Mouse (Mus musculus) cerebellum, adult 2 months (tissue): ENCODE measurements at regions not wholly inside any gene's neighbourhood (a gene's known extent, or its start where the extent isn't known, plus 50 kb on each side); places are given as distances from the start of the nearest gene placed in this dataset.
A peak's percentile ranks its signal among the peaks of the same experiment; 100 is the strongest.

ENCODE experiments used
- DNase-seq, 2 experiments: peaks; one replicate each; pipeline ENCODE4 v3.0.0; 2021
- H3K27ac ChIP-seq: fragments of 200-500 bp; 2 replicates; pipeline ENCODE4 v1.5.1; 2012; ENCODE audit warnings: low read length, control low read depth, inconsistent platforms; ENCODE audit not compliant: insufficient read depth
- H3K27me3 ChIP-seq: fragments of 200-500 bp; 2 replicates; pipeline ENCODE4 v1.6.1; 2012; ENCODE audit warnings: inconsistent platforms, mild to moderate bottlenecking, low read length, moderate library complexity; ENCODE audit not compliant: control insufficient read depth, insufficient read depth
- H3K4me1 ChIP-seq: fragments of 200-500 bp; 2 replicates; pipeline ENCODE4 v1.6.1; 2011; ENCODE audit warnings: low read length; ENCODE audit not compliant: control insufficient read depth, insufficient read depth
- H3K4me3 ChIP-seq: fragments of 200-500 bp; replicated peaks from 2 replicates; pipeline ENCODE3; 2011; ENCODE audit warnings: mild to moderate bottlenecking, low read depth, low read length, control low read depth; ENCODE audit not compliant: insufficient read depth
- CTCF ChIP-seq: fragments of 200-500 bp; IDR thresholded peaks from 2 replicates; pipeline ENCODE4 v1.5.1; 2011; ENCODE audit warnings: low read depth, mild to moderate bottlenecking, control low read depth, low read length, moderate library complexity, borderline replicate concordance; ENCODE audit not compliant: insufficient read depth
- POLR2A ChIP-seq: fragments of 200-500 bp; IDR thresholded peaks from 2 replicates; pipeline ENCODE4 v1.6.1; 2011; ENCODE audit warnings: low read length, control low read depth, borderline replicate concordance; ENCODE audit not compliant: insufficient read depth
- WGBS: fragments of 180-500 bp; shearing (Covaris S2); methylation state at CpG from one replicate; pipeline ENCODE4 v1.1.7; 2018; 5-methylcytosine and 5-hydroxymethylcytosine counted together

DNA sequence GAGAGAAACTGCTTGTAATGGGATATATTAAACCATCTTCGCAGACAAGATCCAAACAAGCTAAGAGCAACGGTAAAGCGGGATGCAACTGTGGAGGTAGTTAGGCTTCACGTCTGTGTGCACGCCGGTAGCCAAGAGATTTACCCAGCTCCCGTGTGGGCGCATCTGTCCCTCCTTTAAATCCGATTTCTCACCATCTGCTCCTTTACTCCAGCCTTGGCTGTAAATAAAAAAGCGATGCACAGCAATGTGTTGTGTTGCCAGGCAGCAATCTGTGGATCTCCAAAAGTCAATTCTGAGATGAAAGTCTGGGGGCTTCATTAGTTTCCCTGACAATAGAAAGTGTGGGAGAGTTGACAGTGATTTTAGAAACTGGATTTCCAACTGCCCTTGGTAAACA is 57.6 kb upstream of the Ralgps2 start:
- TF ChIP-seq POLR2A (no peak), CTCF (no peak)
- no peaks in the 10 kb centered on the region for H3K27me3 ChIP-seq
- H3K4me3 ChIP-seq, result no peak overlapping the region
- H3K4me1 ChIP-seq, result peaks cover 7% of the 10 kb centered on the region; the same call in 1 of the 2 replicates
- H3K27ac ChIP-seq, result no peak overlapping the region
- 13% methylated on average over 10 of the region's 10 CpGs for WGBS
- DNase-seq, result peak in 1 of 2 experiments; percentile 18

DNA sequence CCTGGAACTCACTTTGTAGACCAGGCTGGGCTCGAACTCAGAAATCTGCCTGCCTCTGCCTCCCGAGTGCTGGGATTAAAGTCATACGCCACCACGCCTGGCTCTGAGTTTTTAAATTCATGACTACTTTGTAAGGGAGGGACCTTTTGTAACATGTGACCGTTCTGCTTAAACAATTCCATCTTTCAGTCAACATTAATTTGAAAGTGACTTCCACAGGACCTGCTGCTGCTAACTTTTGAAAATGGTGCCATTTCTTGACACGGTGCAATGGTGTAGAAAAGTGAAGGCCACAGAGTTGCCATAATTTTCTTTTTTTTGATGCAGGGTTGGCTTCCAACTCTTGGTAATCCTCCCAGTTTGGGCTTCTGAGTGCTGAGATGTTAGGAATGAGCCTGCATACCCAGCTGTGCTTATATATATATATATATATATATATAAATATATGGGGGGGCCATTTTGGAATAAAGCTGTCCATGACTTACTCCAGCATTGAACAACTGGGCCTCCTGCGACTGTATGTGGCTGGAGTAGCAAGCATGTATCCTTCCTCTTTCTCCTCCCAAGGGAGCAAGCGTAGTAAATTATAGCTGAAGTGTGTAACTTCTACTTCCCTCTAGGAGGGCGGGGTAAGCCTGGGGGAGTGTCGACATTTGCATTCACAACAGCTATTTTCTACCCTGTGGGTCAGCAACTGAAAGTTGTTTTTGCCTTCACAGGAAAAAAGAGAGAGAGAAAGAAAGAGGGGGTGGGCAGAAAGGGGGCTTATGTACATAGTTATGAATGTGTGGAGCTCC is 56.9 kb upstream of the Ralgps2 start:
- H3K27me3 ChIP-seq, result no peaks in the 10 kb centered on the region
- DNase-seq, result no peak
- WGBS, result 78% methylated on average over 10 of the region's 10 CpGs
- H3K4me1 ChIP-seq, result peaks cover 7% of the 10 kb centered on the region; the same call in 1 of the 2 replicates
- no peak for TF ChIP-seq POLR2A
- TF ChIP-seq CTCF, result no peak
- no peak overlapping the region for H3K27ac ChIP-seq
- no peak overlapping the region for H3K4me3 ChIP-seq

DNA sequence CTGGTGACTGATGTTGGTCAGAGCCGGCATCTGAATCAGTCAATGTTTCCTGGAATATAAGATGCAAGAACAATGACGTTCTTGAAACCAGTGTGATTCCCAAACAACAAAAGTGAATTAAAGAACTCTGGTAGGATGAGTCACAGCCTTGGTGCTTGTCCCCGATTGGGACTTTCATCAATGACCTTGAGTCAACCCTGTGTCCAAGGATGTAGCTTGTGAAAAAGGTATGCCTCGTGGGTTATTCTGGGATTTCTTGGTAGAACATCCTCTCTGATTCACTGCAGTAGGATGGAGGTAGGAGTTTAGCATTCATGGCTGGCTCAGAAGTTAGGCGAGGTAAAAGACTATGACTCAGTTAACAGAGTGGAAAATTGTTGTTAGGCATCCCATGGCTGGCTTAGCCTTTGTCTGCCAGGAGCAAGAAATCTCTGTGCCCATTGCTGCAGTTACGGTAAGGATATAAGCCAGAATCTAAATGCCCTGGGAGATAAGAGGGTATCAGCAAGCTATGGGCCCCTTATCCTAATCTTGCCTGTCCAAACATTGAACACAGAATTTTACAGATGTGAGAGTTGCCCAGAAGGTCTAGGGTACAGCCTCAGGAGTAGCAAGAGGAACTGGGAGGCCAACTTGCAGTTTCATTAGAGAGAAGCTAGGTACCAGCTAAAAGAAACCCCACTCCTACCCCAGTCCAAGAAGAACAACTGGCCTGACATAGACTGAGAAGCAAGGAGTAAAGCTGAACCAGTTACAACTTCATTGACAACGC is 55.9 kb upstream of the Ralgps2 start:
- Histone ChIP-seq H3K4me3 (no peak overlapping the region), H3K27ac (no peak overlapping the region), H3K4me1 (peaks cover 7% of the 10 kb centered on the region; the same call in 1 of the 2 replicates), H3K27me3 (no peaks in the 10 kb centered on the region)
- no peak for TF ChIP-seq POLR2A
- TF ChIP-seq CTCF, result no peak
- no peak for DNase-seq
- 94% methylated on average over 7 of the region's 7 CpGs for WGBS

DNA sequence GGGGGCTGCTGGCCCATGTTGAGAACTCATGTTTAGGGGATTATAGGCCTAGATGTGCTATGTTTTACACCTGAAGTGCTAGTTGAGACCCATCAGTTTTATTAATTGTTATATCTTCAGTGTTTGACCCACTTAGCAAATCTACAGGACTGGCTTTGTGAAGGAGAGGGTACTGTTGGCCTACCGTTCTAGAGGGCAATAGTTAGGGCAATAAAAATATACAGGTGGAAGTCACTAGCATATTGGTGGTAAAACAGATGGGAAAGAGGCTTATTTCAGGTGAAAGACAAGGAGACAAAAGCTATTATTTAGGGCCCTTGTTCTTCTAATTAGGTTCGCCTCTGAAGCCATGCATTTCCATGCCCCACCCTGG is 55.2 kb upstream of the Ralgps2 start:
- no peak overlapping the region for H3K4me3 ChIP-seq
- TF ChIP-seq POLR2A (no peak), CTCF (no peak)
- WGBS, result 97% methylated on average over 2 of the region's 2 CpGs
- H3K4me1 ChIP-seq, result peaks cover 7% of the 10 kb centered on the region; the same call in 1 of the 2 replicates
- no peaks in the 10 kb centered on the region for H3K27me3 ChIP-seq
- H3K27ac ChIP-seq, result no peak overlapping the region
- DNase-seq, result no peak

DNA sequence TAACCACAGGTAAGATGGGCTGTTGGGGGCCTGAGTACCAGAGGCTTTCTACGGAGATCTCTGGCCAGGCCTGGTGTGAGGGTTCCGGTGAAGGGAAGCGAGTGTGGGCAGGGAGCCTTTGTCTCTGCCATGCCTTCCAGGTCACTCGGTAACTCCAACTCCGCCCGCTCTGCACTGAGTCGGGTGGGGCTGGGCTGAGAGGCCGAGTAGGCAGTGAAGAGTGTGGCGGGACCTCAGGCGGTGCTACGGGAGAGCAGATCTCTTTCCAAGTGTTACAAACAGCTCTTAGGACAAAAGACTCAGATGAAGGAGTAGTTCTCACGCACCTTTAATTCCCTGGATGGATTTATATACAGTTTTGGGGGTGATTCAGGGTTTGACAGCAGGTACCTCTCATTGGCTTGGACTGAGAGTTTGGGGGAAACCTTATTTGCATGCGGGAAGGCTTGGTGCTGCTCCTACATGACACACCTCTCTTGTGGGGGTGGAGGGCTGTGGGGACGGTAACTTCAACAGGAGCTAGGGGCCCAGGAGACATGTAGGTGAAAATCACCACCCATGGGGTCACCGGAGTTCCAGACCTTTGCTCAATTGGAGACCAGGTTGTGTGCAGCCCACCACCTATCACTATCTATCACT is 54.7 kb upstream of the Ralgps2 start:
- no peak for DNase-seq
- WGBS, result 86% methylated on average over 15 of the region's 15 CpGs
- Histone ChIP-seq H3K27me3 (no peaks in the 10 kb centered on the region), H3K4me3 (no peak overlapping the region), H3K4me1 (peaks cover 7% of the 10 kb centered on the region; the same call in 1 of the 2 replicates), H3K27ac (no peak overlapping the region)
- TF ChIP-seq POLR2A (no peak), CTCF (no peak)

DNA sequence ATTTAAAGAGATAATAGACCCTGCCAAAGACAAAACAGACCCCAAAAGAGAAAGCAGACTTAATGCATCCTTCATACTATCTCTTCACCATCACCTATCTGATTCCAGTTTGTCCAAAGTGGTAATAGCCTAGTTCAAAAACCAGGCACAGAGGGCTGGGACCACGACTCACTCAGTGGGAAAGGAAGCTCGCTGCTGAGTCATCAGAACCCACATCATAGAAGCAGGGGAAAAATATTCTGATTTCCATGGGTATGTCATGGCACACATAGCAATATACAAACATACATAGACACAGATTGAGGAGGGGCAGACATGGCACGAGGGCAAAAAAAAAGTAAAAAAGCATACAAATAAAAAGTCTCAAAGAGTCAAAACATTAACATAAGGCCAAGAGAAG is 53.7 kb upstream of the Ralgps2 start:
- TF ChIP-seq POLR2A (no peak), CTCF (no peak)
- DNase-seq, result no peak
- no peak overlapping the region for H3K27ac ChIP-seq
- 83% methylated on average over 3 of the region's 3 CpGs for WGBS
- H3K27me3 ChIP-seq, result no peaks in the 10 kb centered on the region
- H3K4me1 ChIP-seq, result peaks cover 7% of the 10 kb centered on the region; the same call in 1 of the 2 replicates
- no peak overlapping the region for H3K4me3 ChIP-seq

DNA sequence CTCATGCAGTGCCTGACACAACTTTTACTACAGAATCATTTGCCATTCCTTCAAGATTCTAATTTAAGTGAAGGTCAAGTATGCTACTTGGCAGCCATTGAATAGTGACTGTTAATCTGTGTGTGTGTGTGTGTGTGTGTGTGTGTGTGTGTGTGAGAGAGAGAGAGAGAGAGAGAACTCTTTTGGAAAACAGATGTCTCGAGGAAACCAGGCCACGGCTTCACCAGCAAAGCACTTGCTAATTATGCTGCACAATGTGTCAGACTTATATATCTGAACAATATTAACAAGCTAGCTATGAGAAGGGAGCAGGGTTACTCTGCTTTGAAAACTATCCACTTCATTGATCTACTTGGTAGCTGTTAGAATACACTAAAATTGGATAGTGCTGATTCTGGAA is 53.1 kb upstream of the Ralgps2 start:
- Histone ChIP-seq H3K27ac (no peak overlapping the region), H3K27me3 (no peaks in the 10 kb centered on the region), H3K4me1 (peaks cover 3% of the 10 kb centered on the region; the same call in 1 of the 2 replicates), H3K4me3 (no peak overlapping the region)
- no peak for DNase-seq
- WGBS, result 42% methylated on average over 2 of the region's 2 CpGs
- no peak for TF ChIP-seq POLR2A
- no peak for TF ChIP-seq CTCF
